Mouse (Mus musculus): ENCODE data around the gene Rasa1. TPM values are rescaled to one million over a fixed set of nuclear protein-coding genes. Genes with fewer than 3 reads are reported as not detected.

Rasa1 gene
- 65.0 TPM in 2 replicates for polyA plus RNA-seq (2014; fragmentation: Nextera tagmentation; extraction: Ambion mirVana)

DNA sequence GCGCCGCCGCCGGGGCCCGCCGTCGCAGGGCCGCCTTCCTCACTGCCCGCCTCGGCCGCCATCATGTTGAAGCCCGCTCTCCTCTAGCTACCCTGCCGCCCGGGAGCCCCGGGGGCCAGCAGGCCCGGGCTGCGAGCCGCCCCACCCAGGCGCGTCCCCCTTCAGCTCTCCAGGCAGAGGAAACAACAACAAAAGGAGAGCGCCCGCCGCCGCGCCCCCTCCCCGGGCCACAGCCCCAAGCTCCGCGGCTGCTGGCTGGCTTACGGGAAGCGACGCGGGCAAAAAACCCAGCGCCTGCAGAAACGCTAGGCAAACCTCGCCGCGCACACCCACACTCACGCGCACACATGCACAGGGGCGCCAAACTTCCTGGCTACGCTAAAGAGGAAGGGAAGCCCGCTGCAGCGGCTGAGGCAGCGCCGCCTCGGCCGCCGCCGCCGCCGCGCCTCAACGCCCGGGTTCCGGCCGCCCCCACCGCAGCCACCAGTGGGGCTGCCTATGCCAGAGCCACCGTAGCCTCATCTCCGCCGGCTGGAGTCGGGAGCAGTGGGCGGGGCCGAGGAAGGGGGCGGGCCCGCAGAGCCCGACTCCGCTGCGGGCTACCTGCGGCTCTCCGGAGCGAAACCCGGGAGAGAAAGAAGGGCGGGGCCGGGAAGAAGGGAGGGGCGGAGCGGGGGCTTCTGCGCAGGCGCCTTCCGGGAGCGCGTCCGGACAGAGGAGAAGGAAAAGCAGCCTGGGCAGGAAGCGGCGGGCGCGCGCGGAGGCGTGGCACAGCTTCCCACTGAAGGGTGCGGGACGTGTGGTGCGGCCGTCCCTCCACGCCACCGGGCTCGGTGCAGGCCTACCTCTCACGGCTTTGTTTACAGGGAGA lies at the start of gene Rasa1:
Rasa1 (minus strand) TSS at position 288 of the 871 bp plus-strand sequence.
- H3K4me1 ChIP-seq (ENCODE audit: insufficient read depth) = no peaks in the 10 kb centered on the region; the same call in 1 of the 2 replicates
- H3K9me3 ChIP-seq (ENCODE audit: low read depth, low read length) = no peaks in the 10 kb centered on the region
- DNase-seq = peak; percentile 97
- H3K27ac ChIP-seq (ENCODE audit: low read depth) = peak within 1 kb of the TSS; percentile 99
- H3K36me3 ChIP-seq (ENCODE audit: insufficient read depth) = no peaks in the 10 kb centered on the region
- peak within 1 kb of the TSS; percentile 94 for H3K4me3 ChIP-seq (ENCODE audit: low read depth, low read length)
- under 1% methylated on average over 93 of the region's 97 CpGs for WGBS
- peak within 1 kb of the TSS; percentile 93 for H3K9ac ChIP-seq
- TF ChIP-seq CTCF (IDR thresholded peaks at IDR 0.05; ENCODE audit: low read depth) = no peak
- H3K27me3 ChIP-seq (ENCODE audit: insufficient read depth, low read length) = no peaks in the 10 kb centered on the region
- peak; percentile 99 for ATAC-seq (ENCODE audit: insufficient read depth)
- peak within 1 kb of the TSS; percentile 68 for H3K4me2 ChIP-seq

DNA sequence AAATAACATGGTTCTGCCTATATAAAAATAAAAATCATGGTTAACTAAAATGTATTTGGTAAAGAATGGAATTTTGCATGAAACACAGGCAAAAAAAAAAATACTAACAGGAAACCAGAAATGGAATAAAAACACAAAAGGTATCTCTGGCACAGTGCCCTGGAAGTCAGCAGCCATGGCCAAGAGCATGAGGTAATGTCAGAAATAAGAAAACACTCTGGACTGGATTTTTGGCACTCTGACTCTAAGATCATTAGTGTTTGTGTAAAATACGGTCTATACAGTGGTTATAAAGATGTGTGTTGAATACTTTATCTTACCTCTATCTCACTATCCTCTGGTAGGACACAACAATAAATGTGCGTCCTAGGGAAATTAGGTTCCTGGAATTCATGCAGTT lies 22.6 kb upstream of the Rasa1 start:
- H3K27ac ChIP-seq (ENCODE audit: low read depth) = no peak overlapping the region
- TF ChIP-seq CTCF (IDR thresholded peaks at IDR 0.05; ENCODE audit: low read depth) = no peak
- H3K36me3 ChIP-seq (ENCODE audit: insufficient read depth) = no peaks in the 10 kb centered on the region
- no peak overlapping the region for H3K4me3 ChIP-seq (ENCODE audit: low read depth, low read length)
- no peaks in the 10 kb centered on the region for H3K4me1 ChIP-seq (ENCODE audit: insufficient read depth)
- no peaks in the 10 kb centered on the region for H3K9me3 ChIP-seq (ENCODE audit: low read depth, low read length)
- H3K27me3 ChIP-seq (ENCODE audit: insufficient read depth, low read length) = no peaks in the 10 kb centered on the region
- DNase-seq (peak; percentile 9), ATAC-seq (ENCODE audit: insufficient read depth) (no peak)
- 58% methylated on average over 2 of the region's 2 CpGs for WGBS
- no peak overlapping the region for H3K9ac ChIP-seq
- no peak overlapping the region for H3K4me2 ChIP-seq

DNA sequence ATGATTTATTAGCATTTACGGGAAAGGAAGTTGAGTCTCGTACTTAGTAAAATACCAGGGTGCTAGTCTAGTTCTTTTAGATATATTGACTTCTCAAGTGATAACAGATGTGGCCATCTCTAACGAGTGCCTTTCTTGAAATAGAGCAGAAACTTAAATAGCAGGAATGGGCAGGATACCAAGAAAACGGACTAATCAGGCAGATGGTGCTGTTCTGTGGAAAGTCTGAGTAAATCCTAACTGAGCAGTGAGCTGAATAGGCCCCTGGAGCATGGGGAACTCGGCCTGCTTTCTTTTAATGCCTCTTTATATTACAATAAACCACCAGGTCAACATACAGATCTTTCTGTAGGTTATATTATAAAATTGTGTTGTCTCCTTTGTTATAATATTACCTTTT lies 22.0 kb upstream of the Rasa1 start:
- ATAC-seq (ENCODE audit: insufficient read depth) (no peak), DNase-seq (peak; percentile 14)
- WGBS = 46% methylated on average over 5 of the region's 5 CpGs
- no peak for TF ChIP-seq CTCF (IDR thresholded peaks at IDR 0.05; ENCODE audit: low read depth)
- Histone ChIP-seq H3K4me2 (no peak overlapping the region), H3K9ac (no peak overlapping the region), H3K27me3 (ENCODE audit: insufficient read depth, low read length) (no peaks in the 10 kb centered on the region), H3K27ac (ENCODE audit: low read depth) (no peak overlapping the region), H3K36me3 (ENCODE audit: insufficient read depth) (no peaks in the 10 kb centered on the region), H3K4me3 (ENCODE audit: low read depth, low read length) (no peak overlapping the region), H3K4me1 (ENCODE audit: insufficient read depth) (no peaks in the 10 kb centered on the region), H3K9me3 (ENCODE audit: low read depth, low read length) (no peaks in the 10 kb centered on the region)

DNA sequence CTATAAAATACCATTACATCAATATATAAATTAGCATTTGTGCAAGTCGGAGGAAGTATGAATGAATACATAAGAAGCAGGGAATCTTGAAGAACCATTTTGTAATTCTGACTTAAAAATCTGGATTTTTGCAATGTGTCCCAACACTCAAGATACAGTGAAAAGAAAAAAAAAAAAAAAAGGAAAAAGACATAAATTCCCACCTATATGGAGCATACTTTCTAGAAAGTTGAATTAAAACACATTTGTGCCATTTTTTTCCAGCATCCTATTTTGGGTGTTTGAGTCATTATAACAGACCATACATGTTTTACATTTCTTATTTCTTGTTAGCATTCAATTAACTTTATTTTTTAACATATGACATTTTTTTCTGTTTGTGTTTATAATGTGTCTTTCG lies 21.6 kb upstream of the Rasa1 start:
- no peaks in the 10 kb centered on the region for H3K9me3 ChIP-seq (ENCODE audit: low read depth, low read length)
- H3K4me2 ChIP-seq = no peak overlapping the region
- no peaks in the 10 kb centered on the region for H3K27me3 ChIP-seq (ENCODE audit: insufficient read depth, low read length)
- no peak overlapping the region for H3K27ac ChIP-seq (ENCODE audit: low read depth)
- H3K4me3 ChIP-seq (ENCODE audit: low read depth, low read length) = no peak overlapping the region
- DNase-seq = no peak
- 89% methylated on average over 2 of the region's 2 CpGs for WGBS
- no peaks in the 10 kb centered on the region for H3K36me3 ChIP-seq (ENCODE audit: insufficient read depth)
- no peak overlapping the region for H3K9ac ChIP-seq
- H3K4me1 ChIP-seq (ENCODE audit: insufficient read depth) = no peaks in the 10 kb centered on the region
- TF ChIP-seq CTCF (IDR thresholded peaks at IDR 0.05; ENCODE audit: low read depth) = no peak
- ATAC-seq (ENCODE audit: insufficient read depth) = no peak

DNA sequence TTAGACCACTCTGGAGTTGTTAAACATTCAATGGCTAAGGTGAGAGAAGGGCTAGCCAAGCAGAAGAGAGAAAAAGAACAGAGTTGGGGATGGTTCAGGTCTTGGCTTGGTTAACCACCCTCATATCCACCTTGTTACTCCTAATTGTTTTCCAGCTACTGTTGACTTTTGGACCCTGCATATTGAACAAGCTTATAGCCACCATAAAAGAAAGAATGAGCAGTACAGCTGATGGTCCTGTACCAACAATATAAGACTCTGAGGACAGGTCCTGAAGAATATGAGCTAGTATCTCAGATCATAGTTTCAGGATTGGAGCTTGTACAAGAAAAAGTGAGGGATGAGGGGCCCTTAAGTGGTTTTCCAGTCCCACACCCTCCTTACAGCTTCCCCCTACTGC lies 17.1 kb upstream of the Rasa1 start:
- H3K27me3 ChIP-seq (ENCODE audit: insufficient read depth, low read length) = no peaks in the 10 kb centered on the region
- H3K4me2 ChIP-seq = no peak overlapping the region
- H3K4me1 ChIP-seq (ENCODE audit: insufficient read depth) = no peaks in the 10 kb centered on the region
- no peaks in the 10 kb centered on the region for H3K36me3 ChIP-seq (ENCODE audit: insufficient read depth)
- H3K4me3 ChIP-seq (ENCODE audit: low read depth, low read length) = no peak overlapping the region
- H3K9ac ChIP-seq = no peak overlapping the region
- H3K27ac ChIP-seq (ENCODE audit: low read depth) = no peak overlapping the region
- DNase-seq (no peak), ATAC-seq (ENCODE audit: insufficient read depth) (no peak)
- H3K9me3 ChIP-seq (ENCODE audit: low read depth, low read length) = no peaks in the 10 kb centered on the region
- TF ChIP-seq CTCF (IDR thresholded peaks at IDR 0.05; ENCODE audit: low read depth) = no peak

DNA sequence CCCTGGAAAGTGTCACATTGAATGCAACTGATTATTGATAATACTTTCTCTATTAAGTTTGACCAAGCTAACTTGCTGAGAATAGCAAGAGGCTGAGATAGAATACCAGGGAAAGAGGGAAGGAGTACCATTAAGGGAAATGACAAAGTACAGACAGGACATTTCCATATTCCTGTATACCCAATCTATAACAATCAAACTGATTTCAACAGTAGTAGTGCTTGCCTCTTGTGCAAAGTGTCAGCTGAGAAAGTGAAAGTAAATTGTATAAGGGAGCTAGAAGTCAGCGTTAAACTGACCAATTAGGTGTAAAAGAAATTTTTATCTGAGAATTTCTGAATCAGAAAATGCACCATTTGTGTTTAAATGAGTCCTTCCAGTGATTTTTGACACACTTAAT lies 1.7 kb upstream of the Rasa1 start:
- H3K27ac ChIP-seq (ENCODE audit: low read depth) = no peak overlapping the region
- H3K9ac ChIP-seq = no peak overlapping the region
- H3K4me3 ChIP-seq (ENCODE audit: low read depth, low read length) = no peak overlapping the region
- 54% methylated on average over 1 of the region's 1 CpGs for WGBS
- TF ChIP-seq CTCF (IDR thresholded peaks at IDR 0.05; ENCODE audit: low read depth) = no peak
- H3K36me3 ChIP-seq (ENCODE audit: insufficient read depth) = no peaks in the 10 kb centered on the region
- H3K9me3 ChIP-seq (ENCODE audit: low read depth, low read length) = no peaks in the 10 kb centered on the region
- no peak for DNase-seq
- no peaks in the 10 kb centered on the region; the same call in 1 of the 2 replicates for H3K4me1 ChIP-seq (ENCODE audit: insufficient read depth)
- no peaks in the 10 kb centered on the region for H3K27me3 ChIP-seq (ENCODE audit: insufficient read depth, low read length)
- ATAC-seq (ENCODE audit: insufficient read depth) = no peak
- H3K4me2 ChIP-seq = no peak overlapping the region

DNA sequence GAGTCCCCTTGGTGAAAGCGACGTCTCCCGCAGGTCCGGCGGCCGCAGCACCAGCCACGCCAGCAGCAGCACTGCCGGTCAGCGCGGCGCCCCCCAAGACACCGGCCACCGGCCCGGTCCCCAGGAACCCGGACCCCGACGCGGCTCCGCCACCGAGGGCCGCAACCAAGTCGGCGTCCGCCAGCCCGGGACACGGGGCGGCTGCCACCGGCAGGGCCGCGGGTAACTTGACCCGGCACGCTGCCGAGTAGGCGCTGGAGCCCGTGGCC lies 422 bp downstream of the Rasa1 start:
- no peaks in the 10 kb centered on the region for H3K9me3 ChIP-seq (ENCODE audit: low read depth, low read length)
- peak overlapping the region; percentile 68 for H3K4me2 ChIP-seq
- H3K9ac ChIP-seq = peak overlapping the region; percentile 93
- no peaks in the 10 kb centered on the region for H3K36me3 ChIP-seq (ENCODE audit: insufficient read depth)
- no peaks in the 10 kb centered on the region for H3K27me3 ChIP-seq (ENCODE audit: insufficient read depth, low read length)
- WGBS = 0% methylated on average over 31 of the region's 35 CpGs
- peak overlapping the region; percentile 94 for H3K4me3 ChIP-seq (ENCODE audit: low read depth, low read length)
- peak overlapping the region; percentile 99 for H3K27ac ChIP-seq (ENCODE audit: low read depth)
- H3K4me1 ChIP-seq (ENCODE audit: insufficient read depth) = no peaks in the 10 kb centered on the region; the same call in 1 of the 2 replicates
- DNase-seq (no peak), ATAC-seq (ENCODE audit: insufficient read depth) (peak; percentile 4)
- TF ChIP-seq CTCF (IDR thresholded peaks at IDR 0.05; ENCODE audit: low read depth) = no peak

All from lung, embryonic 14.5 days (tissue).